Mouse (Mus musculus) midbrain, embryonic 11.5 days (tissue): Measurements from ENCODE around the gene Cfap100. TPM values are rescaled to one million over a fixed set of nuclear protein-coding genes. Genes with fewer than 3 reads are reported as not detected.

Experiments
- ATAC-seq: fragments of 200-750 bp; cut with Nextera tagmentation; 2 replicates; pipeline ENCODE4 v1.8.0; 2017; ENCODE audit warnings: moderate TSS enrichment, moderate library complexity; ENCODE audit not compliant: low FRiP score
- DNase-seq: peaks from one replicate; pipeline ENCODE4 v3.0.0; 2015; ENCODE audit warnings: low spot score; ENCODE audit errors: missing footprints
- H3K27ac ChIP-seq: fragments of 300-500 bp; sonication (generic); 2 replicates; pipeline ENCODE4 v1.5.1; 2014; ENCODE audit warnings: low read depth, low read length
- H3K27me3 ChIP-seq: fragments of 300-500 bp; sonication (generic); 2 replicates; pipeline ENCODE4 v1.6.1; 2014; ENCODE audit warnings: mild to moderate bottlenecking, low read length, moderate library complexity, mixed read lengths; ENCODE audit not compliant: control insufficient read depth, insufficient read depth
- H3K36me3 ChIP-seq: fragments of 300-500 bp; sonication (generic); 2 replicates; pipeline ENCODE4 v1.6.1; 2014; ENCODE audit warnings: mild to moderate bottlenecking, low read length, moderate library complexity, mixed read lengths; ENCODE audit not compliant: control insufficient read depth, insufficient read depth
- H3K4me1 ChIP-seq: fragments of 300-500 bp; sonication (generic); 2 replicates; pipeline ENCODE4 v1.6.1; 2014; ENCODE audit warnings: low read length; ENCODE audit not compliant: control insufficient read depth, insufficient read depth
- H3K4me2 ChIP-seq: fragments of 300-500 bp; sonication (generic); 2 replicates; pipeline ENCODE4 v1.6.1; 2014; ENCODE audit warnings: mild to moderate bottlenecking, moderate library complexity
- H3K4me3 ChIP-seq: fragments of 300-500 bp; sonication (generic); 2 replicates; pipeline ENCODE4 v1.5.1; 2014; ENCODE audit warnings: low read depth, low read length
- H3K9ac ChIP-seq: fragments of 300-500 bp; sonication (generic); 2 replicates; pipeline ENCODE4 v1.6.1; 2014; ENCODE audit warnings: low read length
- H3K9me3 ChIP-seq: fragments of 300-500 bp; sonication (generic); 2 replicates; pipeline ENCODE4 v1.6.1; 2016; ENCODE audit warnings: low read length; ENCODE audit not compliant: control insufficient read depth
- WGBS: fragments of 180-500 bp; shearing (Covaris S2); extraction: QIAGEN DNeasy Blood & Tissue Kit; methylation state at CpG from one replicate; pipeline ENCODE4 v1.1.7; 2014; 5-methylcytosine and 5-hydroxymethylcytosine counted together
- polyA plus RNA-seq: library from polyadenylated mRNA; unstranded; fragments of >200 nt; fragmentation: Nextera tagmentation; extraction: Ambion mirVana; gene quantifications from 2 replicates; pipeline ENCODE4 v1.2.1, GENCODE M21; 2014

The Cfap100 gene
- polyA plus RNA-seq, 1 experiment from 2014 or later, result 2.8 TPM

DNA sequence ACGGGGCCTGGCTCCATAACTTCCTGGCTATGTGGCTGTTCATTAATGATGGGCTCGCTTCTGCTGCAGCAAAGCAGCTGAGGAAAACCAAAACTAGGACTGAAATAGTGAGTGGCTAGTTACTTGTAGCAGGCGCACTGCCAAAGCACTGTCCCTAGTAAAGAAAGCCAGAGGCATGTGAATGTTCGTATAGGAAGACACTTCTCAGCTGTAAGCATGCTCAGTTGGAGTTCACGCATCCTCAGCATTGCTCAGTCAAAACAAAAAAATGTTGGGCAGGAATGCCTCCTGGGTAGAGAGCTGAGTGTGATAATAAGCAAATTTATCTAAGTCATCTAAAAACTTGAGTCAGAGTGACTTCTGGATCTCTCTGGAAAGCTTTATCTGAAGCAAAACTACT is 70.5 kb downstream of the Cfap100 start:
- no peak overlapping the region for H3K4me3 ChIP-seq
- WGBS, result 77% methylated on average over 5 of the region's 5 CpGs
- no peak for DNase-seq

More for the DNA sequence above, 70.5 kb downstream of the Cfap100 start:
- Histone ChIP-seq H3K9ac (no peak overlapping the region), H3K4me2 (no peak overlapping the region), H3K36me3 (no peaks in the 10 kb centered on the region), H3K4me1 (no peaks in the 10 kb centered on the region), H3K27ac (no peak overlapping the region), H3K27me3 (no peaks in the 10 kb centered on the region), H3K9me3 (no peaks in the 10 kb centered on the region)
- ATAC-seq, result no peak

Other genes starting within 250 kb of the Cfap100 start
- not detected in 2 replicates for gene V1ra8, start 226.0 kb downstream of the Cfap100 start, polyA plus RNA-seq
- gene Vmn1r53, start 204.4 kb downstream of the Cfap100 start, polyA plus RNA-seq, result not detected in 2 replicates
- gene Vmn1r54, start 182.5 kb downstream of the Cfap100 start, polyA plus RNA-seq, result not detected in 2 replicates
- gene BC048671, start 127.6 kb downstream of the Cfap100 start, polyA plus RNA-seq, result not detected in 2 replicates
- gene Chst13, start 103.6 kb downstream of the Cfap100 start, polyA plus RNA-seq, result not detected in 2 replicates
- gene Uroc1, start 95.5 kb downstream of the Cfap100 start, polyA plus RNA-seq, result not detected in 2 replicates
- gene Zxdc, start 59.3 kb downstream of the Cfap100 start, polyA plus RNA-seq, result 9.6 and 10.3 TPM in 2 replicates
- gene Klf15, start 33.8 kb upstream of the Cfap100 start, polyA plus RNA-seq, result 3.5 and 4.2 TPM in 2 replicates
- 3.7 and 4.1 TPM in 2 replicates for gene Aldh1l1, start 57.6 kb upstream of the Cfap100 start, polyA plus RNA-seq
- gene Slc41a3, start 175.9 kb upstream of the Cfap100 start, polyA plus RNA-seq, result 2.7 and 3.0 TPM in 2 replicates